Mouse (Mus musculus) liver (tissue): Measurements from ENCODE around the gene Olfr683.
"Not testable (repeated sequence)": the region's sequence is repeated elsewhere in the genome, so short reads cannot be mapped to it uniquely, and the experiment has no call there.

Experiments used
- DNase-seq: peaks from one replicate; pipeline ENCODE4 v3.0.0-alpha.2; 2020; ENCODE audit warnings: mixed read lengths

Olfr683 gene

GRCm38 (mm10) chr7:105146912-105147311, at the start of gene Olfr683:
TSS of gene Olfr683 (minus strand) at chr7:105147012.
- DNase-seq, result no peak

- no peak for DNase-seq
Observed at GRCm38 (mm10) chr7:105185912-105186311, 39.1 kb upstream of the Olfr683 start, which contains the start of gene Olfr685. TSS of gene Olfr685 (minus strand) at chr7:105186012.

GRCm38 (mm10) chr7:105170773-105171172, 24.0 kb upstream of the Olfr683 start:
- no peak for DNase-seq

GRCm38 (mm10) chr7:105163553-105163952, 16.7 kb upstream of the Olfr683 start, which contains the start of gene Olfr684:
TSS of gene Olfr684 (minus strand) at chr7:105163653.
- DNase-seq, result no peak

GRCm38 (mm10) chr7:105141275-105141674, 5.5 kb downstream of the Olfr683 start:
- DNase-seq, result no peak

- DNase-seq, result no peak
Observed at GRCm38 (mm10) chr7:105116536-105116935, 30.3 kb downstream of the Olfr683 start, which contains the start of gene Olfr681. TSS of gene Olfr681 (plus strand) at chr7:105116836.

GRCm38 (mm10) chr7:105092717-105093116, 54.1 kb downstream of the Olfr683 start, which contains the start of gene Olfr680-ps1:
TSS of gene Olfr680-ps1 (minus strand) at chr7:105092817.
- DNase-seq, result not testable (repeated sequence)
